ENCODE assay signal across 9 mouse cellular contexts in genomic region chr19:53901931-53902738, GRCm38 (mm10). TPM values are rescaled to one million over a fixed set of nuclear protein-coding genes. Genes with fewer than 3 reads are reported as not detected.
A peak's percentile ranks its signal among the peaks of the same experiment; 100 is the strongest.
DNase-seq lines count a peak whose midpoint lies in the region; ATAC-seq and TF ChIP-seq lines count a peak whose summit lies in the region.
"Had no signal": no experiment of that assay in that cellular context is flagged by ENCODE, and none has a peak within 500 bp of the region (broad histone marks: within the 10 kb centered on the region; RNA-seq: fewer than 3 reads in every experiment).

No protein-coding gene starts in this region.

- no peak for DNase-seq in heart, adult 18-20 months
- DNase-seq in G1E (ENCODE audit: low spot score) = no peak
- no peak for DNase-seq in liver, adult 2 months (ENCODE audit: extremely low read depth, low read depth, low spot score)
- DNase-seq in spleen, postnatal 4 days (ENCODE audit: low spot score in 2 of 2) = peak; percentile 38 to 72
- no peak for DNase-seq in layer of hippocampus, adult 11-12 months (ENCODE audit: low spot score)
- DNase-seq in frontal cortex, adult 2 months (ENCODE audit: extremely low spot score in 1 of 2, low spot score in 1 of 2) = no peak

- peak overlapping the region; percentile 80 for H3K9ac ChIP-seq in heart, embryonic 12.5 days
- H3K9ac ChIP-seq in forebrain, embryonic 12.5 days = peak overlapping the region; percentile 92
- H3K9ac ChIP-seq in liver, adult 2 months (ENCODE audit: low read depth, low read length) = peak overlapping the region; percentile 80

- H3K27me3 ChIP-seq in heart, embryonic 12.5 days (replicated peaks) = no peaks in the 10 kb centered on the region
- no peaks in the 10 kb centered on the region for H3K27me3 ChIP-seq in G1E (ENCODE audit: insufficient read depth, low read length)
- peaks cover 7% of the 10 kb centered on the region; the same call in 1 of the 2 replicates for H3K27me3 ChIP-seq in forebrain, embryonic 12.5 days
- H3K27me3 ChIP-seq in liver, adult 2 months (ENCODE audit: control insufficient read depth, insufficient read depth, low read length) = no peaks in the 10 kb centered on the region
- H3K27me3 ChIP-seq: Patski had no signal

- ATAC-seq in heart, embryonic 12.5 days (ENCODE audit: insufficient number of reproducible peaks, low FRiP score) = no peak
- no peak for ATAC-seq in G1E (ENCODE audit: extremely low read depth, insufficient number of reproducible peaks, low FRiP score, poor library complexity, severe bottlenecking)
- ATAC-seq in forebrain, embryonic 12.5 days (ENCODE audit: low FRiP score) = no peak

- H3K4me1 ChIP-seq in heart, embryonic 12.5 days (replicated peaks) = peaks cover 15% of the 10 kb centered on the region
- H3K4me1 ChIP-seq in G1E (ENCODE audit: insufficient read depth, low read depth, low read length) = peaks cover 48% of the 10 kb centered on the region
- peaks cover 17% of the 10 kb centered on the region for H3K4me1 ChIP-seq in forebrain, embryonic 12.5 days
- H3K4me1 ChIP-seq in liver, adult 2 months (ENCODE audit: control insufficient read depth, insufficient read depth, low read length) = peaks cover 18% of the 10 kb centered on the region

- H3K79me2 ChIP-seq in liver, adult 2 months (ENCODE audit: control insufficient read depth, insufficient read depth, low read length) = peaks cover 15% of the 10 kb centered on the region

- no peak for TF ChIP-seq CTCF in G1E (IDR thresholded peaks at IDR 0.05; ENCODE audit: low read depth, low read length)
- TF ChIP-seq CTCF in liver, adult 2 months (IDR thresholded peaks at IDR 0.05; ENCODE audit: low read depth, low read length) = no peak

- 30% methylated on average over 15 of the region's 15 CpGs for WGBS in heart, embryonic 12.5 days
- 68% methylated on average over 15 of the region's 15 CpGs for WGBS in forebrain, embryonic 12.5 days
- WGBS in liver, adult 2 months = 43% methylated on average over 15 of the region's 15 CpGs

- H3K36me3 ChIP-seq in heart, embryonic 12.5 days = 0 out of 2 replicates have a peak, but pooled peaks cover 4% of the 10 kb centered on the region
- H3K36me3 ChIP-seq in G1E (replicated peaks) = peaks cover 6% of the 10 kb centered on the region
- H3K36me3 ChIP-seq in forebrain, embryonic 12.5 days (replicated peaks) = no peaks in the 10 kb centered on the region
- no peaks in the 10 kb centered on the region for H3K36me3 ChIP-seq in liver, adult 2 months (ENCODE audit: control insufficient read depth, insufficient read depth, low read length)

- TF ChIP-seq POLR2A in liver, adult 2 months (IDR thresholded peaks at IDR 0.05; ENCODE audit: extremely low read depth, insufficient read depth, low read length) = no peak

- H3K4me3 ChIP-seq in heart, embryonic 12.5 days = peak overlapping the region; percentile 98
- H3K4me3 ChIP-seq in G1E (ENCODE audit: low read depth, low read length) = peak overlapping the region; percentile 98; the same call in 1 of the 2 replicates
- peak overlapping the region; percentile 98 for H3K4me3 ChIP-seq in forebrain, embryonic 12.5 days (replicated peaks)
- H3K4me3 ChIP-seq in liver, adult 2 months (ENCODE audit: insufficient read depth, low read depth, low read length) = peak overlapping the region; percentile 60

- no peaks in the 10 kb centered on the region for H3K9me3 ChIP-seq in heart, embryonic 12.5 days (replicated peaks)
- no peaks in the 10 kb centered on the region for H3K9me3 ChIP-seq in G1E (replicated peaks)
- no peaks in the 10 kb centered on the region for H3K9me3 ChIP-seq in forebrain, embryonic 12.5 days

- H3K4me2 ChIP-seq in heart, embryonic 12.5 days = peak overlapping the region; percentile 73
- peak overlapping the region; percentile 68 for H3K4me2 ChIP-seq in forebrain, embryonic 12.5 days

- H3K27ac ChIP-seq in heart, embryonic 12.5 days (ENCODE audit: poor library complexity, severe bottlenecking) = peak overlapping the region; percentile 82
- peak overlapping the region; percentile 68; the same call in 1 of the 2 replicates for H3K27ac ChIP-seq in forebrain, embryonic 12.5 days
- peak overlapping the region; percentile 98 for H3K27ac ChIP-seq in liver, adult 2 months (replicated peaks; ENCODE audit: insufficient read depth, low read depth, low read length)

RNA-seq across cellular contexts. Expression of gene Pdcd4, which starts 10.1 kb away (rescaled TPM):
- polyA plus RNA-seq in heart, embryonic 12.5 days (2016; fragmentation: Nextera tagmentation; extraction: Ambion mirVana) = 41.6 and 43.4 TPM in 2 replicates
- total RNA-seq in heart, adult 18-20 months (2021) = 10 to 100 TPM; 20.3 to 31.3 TPM
- total RNA-seq in G1E (2014; fragmentation: Nextera tagmentation) = 216 and 255 TPM in 2 replicates
- total RNA-seq in G1E (2017) = 176 and 270 TPM in 2 replicates
- polyA plus RNA-seq in G1E (2012) = 71.6 and 93.3 TPM in 2 replicates
- polyA plus RNA-seq in forebrain, embryonic 12.5 days (2016; fragmentation: Nextera tagmentation; extraction: Ambion mirVana) = 110 and 111 TPM in 2 replicates
- 89.5 and 92.5 TPM in 2 replicates for total RNA-seq in liver, adult 2 months (2014; rRNA removed)
- 16.4 and 17.8 TPM in 2 replicates for polyA plus RNA-seq in liver, adult 2 months (2012; rRNA removed)
- 70.3 and 78.0 TPM in 2 replicates for polyA plus RNA-seq in frontal cortex, adult 2 months (2012; rRNA removed)

RNA-seq across cellular contexts. Expression of gene Shoc2, which starts 42.0 kb away (rescaled TPM):
- polyA plus RNA-seq in heart, embryonic 12.5 days (2016; fragmentation: Nextera tagmentation; extraction: Ambion mirVana) = 46.1 and 46.7 TPM in 2 replicates
- total RNA-seq in heart, adult 18-20 months (2021) = 10 to 100 TPM; 27.0 to 27.9 TPM
- 127 and 130 TPM in 2 replicates for total RNA-seq in G1E (2014; fragmentation: Nextera tagmentation)
- 123 and 124 TPM in 2 replicates for total RNA-seq in G1E (2017)
- polyA plus RNA-seq in G1E (2012) = 3.2 and 4.3 TPM in 2 replicates
- 76.2 and 77.4 TPM in 2 replicates for polyA plus RNA-seq in forebrain, embryonic 12.5 days (2016; fragmentation: Nextera tagmentation; extraction: Ambion mirVana)
- total RNA-seq in liver, adult 2 months (2014; rRNA removed) = 21.8 and 24.1 TPM in 2 replicates
- 8.5 and 9.7 TPM in 2 replicates for polyA plus RNA-seq in liver, adult 2 months (2012; rRNA removed)
- 29.4 and 32.7 TPM in 2 replicates for polyA plus RNA-seq in frontal cortex, adult 2 months (2012; rRNA removed)

RNA-seq across cellular contexts. Expression of gene Bbip1, which starts 42.3 kb away (rescaled TPM):
- 57.0 and 58.3 TPM in 2 replicates for polyA plus RNA-seq in heart, embryonic 12.5 days (2016; fragmentation: Nextera tagmentation; extraction: Ambion mirVana)
- total RNA-seq in heart, adult 18-20 months (2021) = 10 to 100 TPM; 31.6 to 36.2 TPM
- total RNA-seq in G1E (2014; fragmentation: Nextera tagmentation) = 56.2 and 69.1 TPM in 2 replicates
- total RNA-seq in G1E (2017) = 65.2 and 75.7 TPM in 2 replicates
- 4.5 and 5.7 TPM in 2 replicates for polyA plus RNA-seq in G1E (2012)
- polyA plus RNA-seq in forebrain, embryonic 12.5 days (2016; fragmentation: Nextera tagmentation; extraction: Ambion mirVana) = 138 and 139 TPM in 2 replicates
- total RNA-seq in liver, adult 2 months (2014; rRNA removed) = 18.7 and 19.7 TPM in 2 replicates
- 3.0 and 3.8 TPM in 2 replicates for polyA plus RNA-seq in liver, adult 2 months (2012; rRNA removed)
- polyA plus RNA-seq in frontal cortex, adult 2 months (2012; rRNA removed) = 82.4 and 87.0 TPM in 2 replicates

Comparison
In these comparisons a context has a peak if more than half of its experiments do, and no peak if none do; other contexts are left out.
1. DNase-seq: peak in spleen, postnatal 4 days (2 of 2); none in heart, adult 18-20 months (0 of 2), G1E (single experiment), liver, adult 2 months (single experiment), layer of hippocampus, adult 11-12 months (single experiment) and frontal cortex, adult 2 months (0 of 2).
2. Peak in every context shown above with its lines, with median percentiles within 50 percentile points of each other: H3K27ac ChIP-seq, H3K4me3 ChIP-seq and H3K9ac ChIP-seq.